Mouse (Mus musculus) liver, embryonic 14.5 days (tissue): ENCODE measurements around the gene Dlg1.

Experiments
- CTCF ChIP-seq: IDR thresholded peaks from 2 replicates; pipeline ENCODE4 v1.5.1; 2016; ENCODE audit warnings: antibody characterized with exemption, low read depth, control low read depth
- EP300 ChIP-seq: IDR thresholded peaks from 2 replicates; pipeline ENCODE4 v1.6.1; 2016; ENCODE audit warnings: antibody characterized with exemption, low read depth

- TF ChIP-seq CTCF (no peak), EP300 (no peak)
These were observed 245.7 kb downstream of the Dlg1 start for GRCm38 (mm10) chr16:31908959-31909358.
